Mouse (Mus musculus) liver, embryonic 16.5 days (tissue): ENCODE data around the gene Olfr319. TPM values are rescaled to one million over a fixed set of nuclear protein-coding genes. Genes with fewer than 3 reads are reported as not detected.
"Not testable (repeated sequence)": the region's sequence is repeated elsewhere in the genome, so short reads cannot be mapped to it uniquely, and the experiment has no call there.

Experiments used
- ATAC-seq: fragments of 200-750 bp; cut with Nextera tagmentation; 2 replicates; pipeline ENCODE4 v1.8.0; 2017; ENCODE audit warnings: low read depth, mild to moderate bottlenecking, moderate number of reproducible peaks, moderate library complexity
- H3K27ac ChIP-seq: fragments of 300-500 bp; sonication (generic); 2 replicates; pipeline ENCODE4 v1.5.1; 2014; ENCODE audit warnings: mild to moderate bottlenecking, low read length
- H3K27me3 ChIP-seq: fragments of 300-500 bp; sonication (generic); 2 replicates; pipeline ENCODE4 v1.6.1; 2014; ENCODE audit warnings: low read depth, low read length, mixed read lengths; ENCODE audit not compliant: control insufficient read depth, insufficient read depth
- H3K36me3 ChIP-seq: fragments of 300-500 bp; sonication (generic); 2 replicates; pipeline ENCODE4 v1.6.1; 2014; ENCODE audit warnings: mild to moderate bottlenecking; ENCODE audit not compliant: control insufficient read depth, insufficient read depth
- H3K4me1 ChIP-seq: fragments of 300-500 bp; sonication (generic); 2 replicates; pipeline ENCODE4 v1.6.1; 2014; ENCODE audit warnings: low read depth, low read length, mixed read lengths; ENCODE audit not compliant: control insufficient read depth
- H3K4me2 ChIP-seq: fragments of 300-500 bp; sonication (generic); 2 replicates; pipeline ENCODE4 v1.6.1; 2014; ENCODE audit warnings: low read depth, low read length, mixed read lengths
- H3K4me3 ChIP-seq: fragments of 300-500 bp; sonication (generic); 2 replicates; pipeline ENCODE4 v1.5.1; 2014; ENCODE audit warnings: low read depth, mild to moderate bottlenecking, low read length
- H3K9ac ChIP-seq: fragments of 300-500 bp; sonication (generic); 2 replicates; pipeline ENCODE4 v1.6.1; 2014; ENCODE audit warnings: low read depth, low read length
- H3K9me3 ChIP-seq: fragments of 300-500 bp; sonication (generic); replicated peaks from 2 replicates; pipeline ENCODE4 v1.6.1; 2016; ENCODE audit warnings: low read length; ENCODE audit not compliant: control insufficient read depth
- WGBS: fragments of 180-500 bp; shearing (Covaris S2); extraction: QIAGEN DNeasy Blood & Tissue Kit; methylation state at CpG from one replicate; pipeline ENCODE4 v1.1.7; 2014; ENCODE audit not compliant: insufficient replicate concordance; 5-methylcytosine and 5-hydroxymethylcytosine counted together
- polyA plus RNA-seq: library from polyadenylated mRNA; unstranded; fragments of >200 nt; fragmentation: Nextera tagmentation; extraction: Ambion mirVana; gene quantifications from 2 replicates; pipeline ENCODE4 v1.2.1, GENCODE M21; 2015

Olfr319 gene
- polyA plus RNA-seq, result not detected in 2 replicates

- no peaks in the 10 kb centered on the region for H3K9me3 ChIP-seq
- 61% methylated on average over 3 of the region's 3 CpGs for WGBS
- H3K27me3 ChIP-seq, result no peaks in the 10 kb centered on the region
- no peak within 1 kb of the TSS for H3K27ac ChIP-seq
- no peak within 1 kb of the TSS for H3K4me2 ChIP-seq
- ATAC-seq, result no peak
- H3K9ac ChIP-seq, result no peak within 1 kb of the TSS
- no peaks in the 10 kb centered on the region for H3K36me3 ChIP-seq
- no peak within 1 kb of the TSS for H3K4me3 ChIP-seq
- no peaks in the 10 kb centered on the region for H3K4me1 ChIP-seq
Measured at GRCm38 (mm10) chr11:58698862-58699261, at the start of gene Olfr319. Gene Olfr319, plus strand, starts transcription at chr11:58699162.

GRCm38 (mm10) chr11:58655151-58655550 is 43.8 kb upstream of the Olfr319 start:
- no peak for ATAC-seq
- Histone ChIP-seq H3K4me2 (no peak overlapping the region), H3K27ac (no peak overlapping the region), H3K27me3 (no peaks in the 10 kb centered on the region), H3K9ac (no peak overlapping the region), H3K9me3 (no peaks in the 10 kb centered on the region), H3K36me3 (peaks cover 17% of the 10 kb centered on the region), H3K4me1 (no peaks in the 10 kb centered on the region), H3K4me3 (no peak overlapping the region)
- 85% methylated on average over 3 of the region's 3 CpGs for WGBS

GRCm38 (mm10) chr11:58658596-58658995 is 40.4 kb upstream of the Olfr319 start, which contains the start of gene Olfr322:
Gene Olfr322, plus strand, starts transcription at chr11:58658782.
- 75% methylated on average over 4 of the region's 4 CpGs for WGBS
- ATAC-seq, result no peak
- Histone ChIP-seq H3K9ac (no peak within 1 kb of the TSS), H3K27me3 (no peaks in the 10 kb centered on the region), H3K36me3 (no peaks in the 10 kb centered on the region), H3K27ac (no peak within 1 kb of the TSS), H3K4me1 (no peaks in the 10 kb centered on the region), H3K4me2 (no peak within 1 kb of the TSS), H3K9me3 (no peaks in the 10 kb centered on the region), H3K4me3 (no peak within 1 kb of the TSS)

DNA sequence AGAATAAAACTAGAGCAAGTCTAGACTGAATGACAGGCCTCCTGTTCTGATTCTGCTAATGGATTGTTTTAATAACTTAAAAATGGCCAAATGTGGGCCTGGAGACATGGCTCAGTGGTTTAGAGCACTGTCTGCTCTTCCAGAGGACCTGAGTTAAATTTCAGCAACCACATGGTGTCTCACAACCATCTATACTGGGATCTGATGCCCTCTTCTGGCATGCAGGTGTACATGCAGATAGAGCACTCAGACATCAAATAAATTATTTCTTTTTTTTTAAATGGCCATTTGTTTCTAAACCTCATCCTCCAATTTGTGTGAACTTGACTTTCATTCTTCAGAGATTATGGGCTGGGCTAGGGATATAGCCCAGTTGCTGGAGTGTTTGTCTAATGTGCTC is 29.7 kb upstream of the Olfr319 start:
- no peak for ATAC-seq
- H3K4me1 ChIP-seq, result no peaks in the 10 kb centered on the region

GRCm38 (mm10) chr11:58671825-58672224 is 27.1 kb upstream of the Olfr319 start:
- 41% methylated on average over 4 of the region's 4 CpGs for WGBS
- Histone ChIP-seq H3K9ac (no peak overlapping the region), H3K4me1 (no peaks in the 10 kb centered on the region), H3K4me3 (no peak overlapping the region), H3K36me3 (no peaks in the 10 kb centered on the region), H3K4me2 (no peak overlapping the region), H3K27ac (no peak overlapping the region), H3K27me3 (no peaks in the 10 kb centered on the region), H3K9me3 (no peaks in the 10 kb centered on the region)
- no peak for ATAC-seq

More for the DNA sequence above, 29.7 kb upstream of the Olfr319 start:
- H3K9me3 ChIP-seq, result no peaks in the 10 kb centered on the region
- no peak overlapping the region for H3K27ac ChIP-seq
- no peaks in the 10 kb centered on the region for H3K36me3 ChIP-seq
- no peak overlapping the region for H3K9ac ChIP-seq
- H3K4me2 ChIP-seq, result no peak overlapping the region
- H3K4me3 ChIP-seq, result no peak overlapping the region
- H3K27me3 ChIP-seq, result no peaks in the 10 kb centered on the region

GRCm38 (mm10) chr11:58680799-58681198 is 18.2 kb upstream of the Olfr319 start, which contains the start of gene Olfr320:
Gene Olfr320, plus strand, starts transcription at chr11:58681099.
- Histone ChIP-seq H3K27ac (no peak within 1 kb of the TSS), H3K4me1 (no peaks in the 10 kb centered on the region), H3K9me3 (no peaks in the 10 kb centered on the region), H3K36me3 (no peaks in the 10 kb centered on the region), H3K4me2 (no peak within 1 kb of the TSS), H3K27me3 (no peaks in the 10 kb centered on the region), H3K9ac (no peak within 1 kb of the TSS), H3K4me3 (no peak within 1 kb of the TSS)
- no peak for ATAC-seq
- 44% methylated on average over 1 of the region's 1 CpGs for WGBS

DNA sequence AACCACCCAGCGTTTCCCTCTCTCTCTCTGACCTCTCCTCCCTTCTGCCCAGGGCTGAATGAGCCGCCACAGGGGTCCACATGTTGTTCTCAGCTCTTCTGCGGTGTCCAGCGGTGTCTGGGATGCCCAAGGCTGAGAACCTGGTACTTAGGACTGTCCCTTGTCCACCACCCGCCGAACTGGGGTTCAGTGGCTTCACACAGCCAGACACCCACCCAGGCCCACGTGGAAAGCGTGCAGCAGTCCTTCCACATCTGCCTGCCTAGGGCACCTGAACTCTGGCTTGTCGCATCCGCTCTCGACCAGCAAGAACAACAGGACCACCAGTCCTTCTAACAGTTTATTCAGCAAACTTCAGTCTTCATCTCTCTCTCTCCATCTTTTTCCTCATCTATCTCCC is 10.1 kb downstream of the Olfr319 start:
- H3K4me2 ChIP-seq, result no peak overlapping the region
- no peak overlapping the region for H3K27ac ChIP-seq
- no peaks in the 10 kb centered on the region for H3K36me3 ChIP-seq
- H3K9ac ChIP-seq, result no peak overlapping the region
- ATAC-seq, result no peak
- WGBS, result 63% methylated on average over 11 of the region's 11 CpGs
- no peaks in the 10 kb centered on the region for H3K27me3 ChIP-seq
- no peaks in the 10 kb centered on the region for H3K9me3 ChIP-seq
- H3K4me1 ChIP-seq, result no peaks in the 10 kb centered on the region
- no peak overlapping the region for H3K4me3 ChIP-seq

DNA sequence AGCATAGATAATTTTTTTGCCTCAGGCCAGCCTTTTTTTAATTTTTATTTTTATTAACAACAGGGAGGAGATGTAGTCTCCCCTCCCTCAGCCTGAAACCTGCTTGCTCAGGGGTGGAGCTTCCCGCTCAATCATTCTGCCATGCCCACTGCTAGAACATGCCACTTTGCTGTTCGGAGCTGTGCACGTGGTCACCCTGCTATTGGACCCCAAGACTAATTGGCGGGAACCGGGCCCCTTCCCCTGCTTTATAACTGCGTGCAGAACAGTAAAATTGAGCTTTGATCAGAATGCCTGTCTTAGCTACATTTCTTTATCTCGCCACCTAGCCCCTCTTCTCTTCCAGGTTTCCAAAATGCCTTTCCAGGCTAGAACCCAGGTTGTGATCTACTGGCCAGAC is 18.8 kb downstream of the Olfr319 start:
- not testable (repeated sequence) for H3K9me3 ChIP-seq, H3K27ac ChIP-seq, H3K4me3 ChIP-seq, H3K36me3 ChIP-seq, H3K27me3 ChIP-seq, ATAC-seq, H3K4me2 ChIP-seq, H3K9ac ChIP-seq, H3K4me1 ChIP-seq
- 70% methylated on average over 7 of the region's 7 CpGs for WGBS

DNA sequence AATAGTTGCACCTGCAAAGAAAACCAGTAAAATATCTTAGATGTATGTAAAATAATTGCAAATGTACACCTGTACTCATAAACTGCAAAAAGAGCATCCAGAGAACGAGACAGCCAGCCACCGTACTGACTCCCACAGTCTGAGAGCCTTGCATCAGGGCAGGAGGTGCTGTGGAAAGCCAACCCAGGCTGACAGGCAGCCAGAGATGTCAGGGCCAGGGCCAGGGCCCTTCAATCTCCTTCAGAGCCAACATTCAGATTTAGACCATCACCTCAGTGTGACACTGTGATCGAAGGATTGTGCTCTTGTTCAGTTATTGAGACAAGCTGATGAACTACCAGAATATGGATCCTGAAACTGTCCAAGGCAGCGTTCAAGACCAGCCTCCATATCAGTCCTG is 20.7 kb downstream of the Olfr319 start:
- Histone ChIP-seq H3K4me3 (no peak overlapping the region), H3K36me3 (no peaks in the 10 kb centered on the region), H3K9me3 (no peaks in the 10 kb centered on the region), H3K27me3 (no peaks in the 10 kb centered on the region), H3K27ac (no peak overlapping the region), H3K4me1 (no peaks in the 10 kb centered on the region), H3K9ac (no peak overlapping the region), H3K4me2 (no peak overlapping the region)
- WGBS, result 60% methylated on average over 4 of the region's 4 CpGs
- no peak for ATAC-seq

DNA sequence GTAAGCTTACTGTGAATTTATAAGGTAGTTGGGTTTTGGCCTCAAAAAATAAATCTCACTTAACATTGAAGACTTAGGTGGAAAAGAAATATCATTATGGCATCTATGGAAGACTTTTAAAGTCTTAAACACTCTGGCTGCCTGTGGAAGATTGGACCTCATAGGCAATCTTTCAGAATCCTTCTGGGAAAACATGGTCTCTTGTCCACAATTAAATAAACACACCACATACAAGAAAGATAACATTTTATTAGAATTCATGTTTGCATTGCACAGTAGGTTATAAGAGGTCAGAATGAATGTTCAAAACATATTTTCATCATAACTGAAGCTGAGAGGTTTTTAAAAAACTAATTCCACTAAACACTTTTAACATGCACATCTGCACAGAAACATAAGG is 25.0 kb downstream of the Olfr319 start, which contains the start of gene Olfr318:
Gene Olfr318 (minus strand): TSS at position 101 of the 400 bp plus-strand sequence.
- ATAC-seq, result no peak

More for the DNA sequence above, 25.0 kb downstream of the Olfr319 start, which contains the start of gene Olfr318:
- Histone ChIP-seq H3K9me3 (no peaks in the 10 kb centered on the region), H3K4me3 (no peak within 1 kb of the TSS), H3K4me2 (no peak within 1 kb of the TSS), H3K27me3 (no peaks in the 10 kb centered on the region), H3K4me1 (no peaks in the 10 kb centered on the region), H3K9ac (no peak within 1 kb of the TSS), H3K27ac (no peak within 1 kb of the TSS), H3K36me3 (no peaks in the 10 kb centered on the region)
